Mouse (Mus musculus) hindbrain, postnatal 0 days (tissue): Measurements from ENCODE around the gene St5. TPM values are rescaled to one million over a fixed set of nuclear protein-coding genes. Genes with fewer than 3 reads are reported as not detected.

ENCODE experiments used
- ATAC-seq: fragments of 200-750 bp; cut with Nextera tagmentation; 2 replicates; pipeline ENCODE4 v1.8.0; 2017; ENCODE audit warnings: mild to moderate bottlenecking, moderate TSS enrichment, moderate library complexity
- DNase-seq: peaks from one replicate; pipeline ENCODE4 v3.0.0-alpha.2; 2015; ENCODE audit warnings: low spot score
- H3K27ac ChIP-seq: fragments of 300-500 bp; sonication (generic); 2 replicates; pipeline ENCODE4 v1.5.1; 2014; ENCODE audit warnings: mild to moderate bottlenecking
- H3K27me3 ChIP-seq: fragments of 300-500 bp; sonication (generic); 2 replicates; pipeline ENCODE4 v1.6.1; 2014; ENCODE audit warnings: low read length, mixed read lengths; ENCODE audit not compliant: insufficient read depth
- H3K36me3 ChIP-seq: fragments of 300-500 bp; sonication (generic); 2 replicates; pipeline ENCODE4 v1.6.1; 2014; ENCODE audit warnings: low read length, mixed read lengths; ENCODE audit not compliant: insufficient read depth
- H3K4me1 ChIP-seq: fragments of 300-500 bp; sonication (generic); 2 replicates; pipeline ENCODE4 v1.6.1; 2014; ENCODE audit warnings: antibody characterized with exemption, low read length, mixed read lengths; ENCODE audit not compliant: insufficient read depth
- H3K4me2 ChIP-seq: fragments of 300-500 bp; sonication (generic); 2 replicates; pipeline ENCODE4 v1.6.1; 2014; ENCODE audit warnings: low read depth, mild to moderate bottlenecking, low read length, moderate library complexity, mixed read lengths
- H3K4me3 ChIP-seq: fragments of 300-500 bp; sonication (generic); 2 replicates; pipeline ENCODE4 v1.5.1; 2014; ENCODE audit warnings: low read length
- H3K9ac ChIP-seq: fragments of 300-500 bp; sonication (generic); replicated peaks from 2 replicates; pipeline ENCODE4 v1.6.1; 2014; ENCODE audit warnings: mild to moderate bottlenecking, low read length, moderate library complexity, mixed read lengths
- H3K9me3 ChIP-seq: fragments of 300-500 bp; sonication (generic); 2 replicates; pipeline ENCODE4 v1.6.1; 2016; ENCODE audit warnings: low read length, mixed read lengths
- CTCF ChIP-seq: IDR thresholded peaks from 2 replicates; pipeline ENCODE4 v1.5.1; 2016; ENCODE audit warnings: antibody characterized with exemption, control low read depth, low read depth
- WGBS: fragments of 180-500 bp; shearing (Covaris S2); extraction: QIAGEN DNeasy Blood & Tissue Kit; methylation state at CpG from one replicate; pipeline ENCODE4 v1.1.7; 2014; 5-methylcytosine and 5-hydroxymethylcytosine counted together
- polyA plus RNA-seq: library from polyadenylated mRNA; unstranded; fragments of >200 nt; fragmentation: Nextera tagmentation; extraction: Ambion mirVana; gene quantifications from 2 replicates; pipeline ENCODE4 v1.2.1, GENCODE M21; 2015
- total RNA-seq: library from RNA; depleted of rRNA; stranded (reverse); fragments of >200 nt; gene quantifications from 2 replicates; pipeline ENCODE4 v1.2.3, GENCODE M21; 2014

St5 gene
- total and polyA plus RNA-seq, 2 experiments from 2014 or later = 21.2 to 34.0 TPM

- peaks cover 27% of the 10 kb centered on the region; the same call in 1 of the 2 replicates for H3K4me1 ChIP-seq
- no peaks in the 10 kb centered on the region for H3K9me3 ChIP-seq
- no peak overlapping the region for H3K9ac ChIP-seq
- WGBS = 69% methylated on average over 3 of the region's 3 CpGs
- no peaks in the 10 kb centered on the region for H3K36me3 ChIP-seq
- H3K27me3 ChIP-seq = no peaks in the 10 kb centered on the region
- H3K27ac ChIP-seq = peak overlapping the region; percentile 73
- ATAC-seq = no peak
- 0 out of 2 replicates have a peak overlapping the region, but pooled peaks have one; percentile 10 for H3K4me2 ChIP-seq
- no peak for DNase-seq
- H3K4me3 ChIP-seq = no peak overlapping the region
- TF ChIP-seq CTCF = no peak
Observed at GRCm38 (mm10) chr7:109613051-109613450, 90.4 kb downstream of the St5 start.

GRCm38 (mm10) chr7:109612531-109612930, 90.9 kb downstream of the St5 start:
- ATAC-seq = no peak
- no peak for TF ChIP-seq CTCF
- Histone ChIP-seq H3K36me3 (no peaks in the 10 kb centered on the region), H3K4me1 (peaks cover 32% of the 10 kb centered on the region; the same call in 1 of the 2 replicates), H3K27ac (peak overlapping the region; percentile 73), H3K4me3 (no peak overlapping the region), H3K27me3 (no peaks in the 10 kb centered on the region), H3K9ac (no peak overlapping the region), H3K4me2 (0 out of 2 replicates have a peak overlapping the region, but pooled peaks have one; percentile 10), H3K9me3 (no peaks in the 10 kb centered on the region)
- DNase-seq = peak; percentile 40
- 39% methylated on average over 2 of the region's 2 CpGs for WGBS

GRCm38 (mm10) chr7:109610348-109610747, 93.1 kb downstream of the St5 start:
- Histone ChIP-seq H3K27ac (no peak overlapping the region), H3K27me3 (no peaks in the 10 kb centered on the region), H3K4me1 (peaks cover 24% of the 10 kb centered on the region; the same call in 1 of the 2 replicates), H3K9ac (no peak overlapping the region), H3K36me3 (no peaks in the 10 kb centered on the region), H3K4me2 (no peak overlapping the region), H3K9me3 (no peaks in the 10 kb centered on the region), H3K4me3 (no peak overlapping the region)
- DNase-seq (no peak), ATAC-seq (no peak)
- no peak for TF ChIP-seq CTCF
- WGBS = 81% methylated on average over 2 of the region's 2 CpGs

DNA sequence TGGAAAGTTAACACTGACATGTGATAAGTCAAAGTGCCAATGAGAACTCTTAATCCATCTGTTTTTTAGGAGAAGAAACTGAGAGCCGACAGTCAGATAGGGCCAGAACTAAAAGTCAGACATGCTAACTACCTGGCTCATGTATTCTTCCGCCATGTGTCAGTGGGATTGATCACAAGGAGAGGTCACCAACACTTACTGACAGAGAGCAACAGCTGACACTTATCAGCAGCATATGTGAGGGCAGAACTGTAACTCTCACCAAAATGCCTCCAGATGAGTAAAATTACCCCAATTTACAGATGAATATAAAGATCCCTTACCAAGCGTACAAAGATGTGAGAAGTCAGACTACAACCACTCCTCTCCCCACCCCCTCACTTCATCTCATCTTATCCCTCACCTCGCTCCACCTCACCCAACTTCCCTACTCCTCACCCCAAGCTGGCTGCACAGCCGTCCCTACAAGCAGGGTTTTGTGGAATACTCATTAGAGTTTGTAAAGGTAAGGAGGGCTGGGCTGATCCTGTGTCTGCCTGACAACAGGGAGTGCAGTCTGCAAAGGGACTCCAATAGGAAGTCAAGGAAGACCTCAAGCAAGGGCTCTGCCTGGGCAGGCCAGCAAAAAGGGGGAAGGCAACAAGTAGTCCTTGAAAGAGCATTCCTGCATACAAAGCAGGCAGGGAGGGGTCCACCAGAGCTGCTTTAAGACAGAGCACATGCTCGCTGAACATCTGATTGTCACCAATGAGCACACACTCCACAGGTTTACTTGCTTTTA, 93.7 kb downstream of the St5 start:
- DNase-seq (no peak), ATAC-seq (no peak)
- WGBS = 67% methylated on average over 6 of the region's 6 CpGs
- no peaks in the 10 kb centered on the region for H3K27me3 ChIP-seq
- no peak for TF ChIP-seq CTCF
- H3K27ac ChIP-seq = no peak overlapping the region
- H3K4me3 ChIP-seq = no peak overlapping the region
- H3K4me2 ChIP-seq = no peak overlapping the region
- no peaks in the 10 kb centered on the region for H3K36me3 ChIP-seq
- peaks cover 23% of the 10 kb centered on the region; the same call in 1 of the 2 replicates for H3K4me1 ChIP-seq
- H3K9ac ChIP-seq = no peak overlapping the region
- no peaks in the 10 kb centered on the region for H3K9me3 ChIP-seq

DNA sequence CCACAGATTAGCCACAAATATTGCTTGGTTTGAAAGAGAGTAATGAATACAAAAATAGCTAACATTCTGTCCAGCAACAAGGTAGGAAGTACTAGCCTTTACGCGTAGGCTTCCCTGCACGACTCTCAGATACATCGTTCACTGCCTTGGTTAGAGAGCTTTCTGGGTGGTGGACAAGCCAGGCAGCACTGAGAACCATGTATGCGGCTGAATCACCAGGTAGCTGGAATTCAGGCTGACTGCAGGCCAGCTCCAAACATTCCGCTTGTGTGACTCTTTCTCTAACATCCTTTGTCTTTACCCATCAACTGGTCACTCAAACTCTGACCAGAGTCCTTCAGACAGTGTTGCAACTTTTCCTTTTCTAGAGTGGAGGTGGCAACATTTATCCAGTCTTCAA, 94.6 kb downstream of the St5 start:
- DNase-seq = no peak
- no peak overlapping the region for H3K27ac ChIP-seq
- no peak overlapping the region for H3K4me2 ChIP-seq
- ATAC-seq = no peak
- no peak overlapping the region for H3K4me3 ChIP-seq
- peaks cover 20% of the 10 kb centered on the region; the same call in 1 of the 2 replicates for H3K4me1 ChIP-seq
- no peak for TF ChIP-seq CTCF
- no peaks in the 10 kb centered on the region for H3K36me3 ChIP-seq
- WGBS = 77% methylated on average over 6 of the region's 6 CpGs
- no peaks in the 10 kb centered on the region for H3K27me3 ChIP-seq
- no peak overlapping the region for H3K9ac ChIP-seq
- H3K9me3 ChIP-seq = no peaks in the 10 kb centered on the region

DNA sequence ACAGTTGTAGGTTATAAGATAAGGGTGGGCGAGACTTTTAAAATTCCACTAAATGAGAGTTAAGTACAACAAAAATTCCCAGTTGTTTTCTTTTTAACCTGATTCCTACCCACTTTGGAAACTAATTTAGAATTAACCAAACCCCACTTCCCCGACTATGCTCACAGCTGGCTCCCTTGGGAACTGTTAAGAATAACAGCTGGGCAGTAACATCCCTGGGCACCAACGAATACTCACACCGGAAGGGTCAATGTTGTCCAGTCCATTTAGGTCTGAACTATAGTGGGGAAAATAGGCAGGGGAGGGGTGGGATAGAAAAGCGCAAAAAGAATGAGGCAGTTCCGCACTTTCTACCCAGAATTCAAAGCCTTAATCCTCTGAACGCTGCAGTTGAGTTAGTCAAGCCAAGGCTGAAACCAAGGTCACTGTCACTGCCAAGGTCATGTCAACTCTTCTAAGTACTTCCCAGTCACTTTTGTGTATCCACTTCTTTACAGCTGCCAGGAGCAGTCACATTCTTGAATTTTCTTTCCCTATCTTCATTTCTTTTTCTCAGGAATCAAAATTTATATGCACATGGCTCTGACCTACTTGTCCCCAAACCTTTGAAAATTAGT, 96.3 kb downstream of the St5 start:
- H3K27ac ChIP-seq = no peak overlapping the region; the same call in 1 of the 2 replicates
- ATAC-seq (no peak), DNase-seq (no peak)
- TF ChIP-seq CTCF = no peak
- peaks cover 15% of the 10 kb centered on the region; the same call in 1 of the 2 replicates for H3K4me1 ChIP-seq
- no peak overlapping the region for H3K4me2 ChIP-seq
- no peak overlapping the region for H3K4me3 ChIP-seq
- 67% methylated on average over 7 of the region's 7 CpGs for WGBS
- H3K27me3 ChIP-seq = no peaks in the 10 kb centered on the region
- no peaks in the 10 kb centered on the region for H3K36me3 ChIP-seq
- H3K9me3 ChIP-seq = no peaks in the 10 kb centered on the region
- no peak overlapping the region for H3K9ac ChIP-seq
